Mouse (Mus musculus) left cerebral cortex, postnatal 10 days (tissue): ENCODE measurements around the gene Btbd8. TPM values are rescaled to one million over a fixed set of nuclear protein-coding genes. Genes with fewer than 3 reads are reported as not detected.

Experiments
- total RNA-seq, 2 experiments: library from RNA; stranded (reverse); gene quantifications; 2 replicates each; pipeline ENCODE4 v1.2.3; 2021

Btbd8 gene
- total RNA-seq, 2 experiments from 2014 or later: 113 to 116 TPM

Other genes with a start within 250 kb of the Btbd8 start
- gene Tgfbr3, start 148.4 kb upstream of the Btbd8 start, total RNA-seq: 1 to 10 TPM; 7.2 to 7.7 TPM
- 10 to 100 TPM; 11.4 to 11.9 TPM for gene Brdt, start 106.8 kb upstream of the Btbd8 start, total RNA-seq
- gene Ephx4, start 35.3 kb upstream of the Btbd8 start, total RNA-seq: 10 to 100 TPM; 47.9 to 48.5 TPM
- under 1 TPM in 1 of 2 experiments, not detected in 1; 0.19 TPM for gene Lpcat2b, start 6.4 kb upstream of the Btbd8 start, total RNA-seq
- under 1 TPM; 0.19 to 0.20 TPM for gene Gm42669, start 69.6 kb downstream of the Btbd8 start, total RNA-seq
- 1 to 10 TPM; 1.0 to 1.2 TPM for gene 1700028K03Rik, start 96.7 kb downstream of the Btbd8 start, total RNA-seq
- 10 to 100 TPM; 18.9 to 21.8 TPM for gene Rpap2, start 159.4 kb downstream of the Btbd8 start, total RNA-seq
- gene Glmn, start 159.9 kb downstream of the Btbd8 start, total RNA-seq: 10 to 100 TPM; 20.2 to 22.3 TPM